Mouse (Mus musculus) hindbrain, postnatal 0 days (tissue): ENCODE measurements around the gene Foxn2. TPM values are rescaled to one million over a fixed set of nuclear protein-coding genes. Genes with fewer than 3 reads are reported as not detected.

Source experiments
- ATAC-seq: fragments of 200-750 bp; cut with Nextera tagmentation; 2 replicates; pipeline ENCODE4 v1.8.0; 2017; ENCODE audit warnings: mild to moderate bottlenecking, moderate TSS enrichment, moderate library complexity
- DNase-seq: peaks from one replicate; pipeline ENCODE4 v3.0.0-alpha.2; 2015; ENCODE audit warnings: low spot score
- H3K27ac ChIP-seq: fragments of 300-500 bp; sonication (generic); 2 replicates; pipeline ENCODE4 v1.5.1; 2014; ENCODE audit warnings: mild to moderate bottlenecking
- H3K27me3 ChIP-seq: fragments of 300-500 bp; sonication (generic); 2 replicates; pipeline ENCODE4 v1.6.1; 2014; ENCODE audit warnings: low read length, mixed read lengths; ENCODE audit not compliant: insufficient read depth
- H3K36me3 ChIP-seq: fragments of 300-500 bp; sonication (generic); 2 replicates; pipeline ENCODE4 v1.6.1; 2014; ENCODE audit warnings: low read length, mixed read lengths; ENCODE audit not compliant: insufficient read depth
- H3K4me1 ChIP-seq: fragments of 300-500 bp; sonication (generic); 2 replicates; pipeline ENCODE4 v1.6.1; 2014; ENCODE audit warnings: antibody characterized with exemption, low read length, mixed read lengths; ENCODE audit not compliant: insufficient read depth
- H3K4me2 ChIP-seq: fragments of 300-500 bp; sonication (generic); 2 replicates; pipeline ENCODE4 v1.6.1; 2014; ENCODE audit warnings: low read depth, mild to moderate bottlenecking, low read length, moderate library complexity, mixed read lengths
- H3K4me3 ChIP-seq: fragments of 300-500 bp; sonication (generic); 2 replicates; pipeline ENCODE4 v1.5.1; 2014; ENCODE audit warnings: low read length
- H3K9ac ChIP-seq: fragments of 300-500 bp; sonication (generic); replicated peaks from 2 replicates; pipeline ENCODE4 v1.6.1; 2014; ENCODE audit warnings: mild to moderate bottlenecking, low read length, moderate library complexity, mixed read lengths
- H3K9me3 ChIP-seq: fragments of 300-500 bp; sonication (generic); 2 replicates; pipeline ENCODE4 v1.6.1; 2016; ENCODE audit warnings: low read length, mixed read lengths
- CTCF ChIP-seq: IDR thresholded peaks from 2 replicates; pipeline ENCODE4 v1.5.1; 2016; ENCODE audit warnings: antibody characterized with exemption, control low read depth, low read depth
- WGBS: fragments of 180-500 bp; shearing (Covaris S2); extraction: QIAGEN DNeasy Blood & Tissue Kit; methylation state at CpG from one replicate; pipeline ENCODE4 v1.1.7; 2014; 5-methylcytosine and 5-hydroxymethylcytosine counted together
- polyA plus RNA-seq: library from polyadenylated mRNA; unstranded; fragments of >200 nt; fragmentation: Nextera tagmentation; extraction: Ambion mirVana; gene quantifications from 2 replicates; pipeline ENCODE4 v1.2.1, GENCODE M21; 2015
- total RNA-seq: library from RNA; depleted of rRNA; stranded (reverse); fragments of >200 nt; gene quantifications from 2 replicates; pipeline ENCODE4 v1.2.3, GENCODE M21; 2014; rRNA removed

Gene Foxn2
- total RNA-seq = 12.5 and 17.1 TPM in 2 replicates
- 8.0 and 9.1 TPM in 2 replicates for polyA plus RNA-seq

- no peak for TF ChIP-seq CTCF
- peak within 1 kb of the TSS; percentile 96 for H3K4me3 ChIP-seq
- H3K27ac ChIP-seq = peak within 1 kb of the TSS; percentile 94
- H3K4me2 ChIP-seq = peak within 1 kb of the TSS; percentile 83
- no peaks in the 10 kb centered on the region for H3K4me1 ChIP-seq
- H3K9ac ChIP-seq = peak within 1 kb of the TSS; percentile 92
- no peaks in the 10 kb centered on the region for H3K36me3 ChIP-seq
- no peaks in the 10 kb centered on the region for H3K27me3 ChIP-seq
- peak; percentile 95 for DNase-seq
- ATAC-seq = peak; percentile 93
- H3K9me3 ChIP-seq = no peaks in the 10 kb centered on the region
- WGBS = 2% methylated on average over 56 of the region's 93 CpGs
These were observed at the start of gene Foxn2 for GRCm38 (mm10) chr17:88440285-88441000. Gene Foxn2, plus strand, starts transcription at chr17:88440711.

GRCm38 (mm10) chr17:88397501-88397900 is 43.0 kb upstream of the Foxn2 start:
- Histone ChIP-seq H3K4me1 (0 out of 2 replicates have a peak, but pooled peaks cover 4% of the 10 kb centered on the region), H3K27ac (no peak overlapping the region), H3K36me3 (no peaks in the 10 kb centered on the region), H3K9me3 (no peaks in the 10 kb centered on the region), H3K9ac (no peak overlapping the region), H3K4me3 (no peak overlapping the region), H3K27me3 (no peaks in the 10 kb centered on the region), H3K4me2 (no peak overlapping the region)
- WGBS = 94% methylated on average over 6 of the region's 6 CpGs
- no peak for DNase-seq
- no peak for ATAC-seq
- TF ChIP-seq CTCF = no peak

GRCm38 (mm10) chr17:88398090-88398489 is 42.4 kb upstream of the Foxn2 start:
- ATAC-seq = no peak
- DNase-seq = no peak
- 90% methylated on average over 6 of the region's 6 CpGs for WGBS

GRCm38 (mm10) chr17:88398854-88399253 is 41.7 kb upstream of the Foxn2 start:
- 81% methylated on average over 4 of the region's 4 CpGs for WGBS
- H3K4me3 ChIP-seq = no peak overlapping the region
- ATAC-seq = no peak

More at GRCm38 (mm10) chr17:88398090-88398489, 42.4 kb upstream of the Foxn2 start:
- Histone ChIP-seq H3K9ac (no peak overlapping the region), H3K27me3 (no peaks in the 10 kb centered on the region), H3K27ac (no peak overlapping the region), H3K36me3 (no peaks in the 10 kb centered on the region), H3K9me3 (no peaks in the 10 kb centered on the region), H3K4me3 (no peak overlapping the region), H3K4me1 (0 out of 2 replicates have a peak, but pooled peaks cover 4% of the 10 kb centered on the region), H3K4me2 (no peak overlapping the region)
- TF ChIP-seq CTCF = no peak

GRCm38 (mm10) chr17:88400122-88400521 is 40.4 kb upstream of the Foxn2 start:
- peak; percentile 66 for DNase-seq

More at GRCm38 (mm10) chr17:88398854-88399253, 41.7 kb upstream of the Foxn2 start:
- no peak overlapping the region for H3K9ac ChIP-seq
- H3K4me2 ChIP-seq = no peak overlapping the region
- H3K27me3 ChIP-seq = no peaks in the 10 kb centered on the region
- peak overlapping the region; percentile 37; the same call in 1 of the 2 replicates for H3K27ac ChIP-seq
- no peak for DNase-seq
- H3K4me1 ChIP-seq = 0 out of 2 replicates have a peak, but pooled peaks cover 4% of the 10 kb centered on the region
- no peak for TF ChIP-seq CTCF
- H3K36me3 ChIP-seq = no peaks in the 10 kb centered on the region
- no peaks in the 10 kb centered on the region for H3K9me3 ChIP-seq

GRCm38 (mm10) chr17:88400702-88401475 is 39.6 kb upstream of the Foxn2 start:
- Histone ChIP-seq H3K9me3 (no peaks in the 10 kb centered on the region), H3K9ac (no peak overlapping the region), H3K36me3 (no peaks in the 10 kb centered on the region), H3K4me3 (no peak overlapping the region), H3K27ac (peak overlapping the region; percentile 62), H3K27me3 (no peaks in the 10 kb centered on the region), H3K4me1 (peaks cover 4% of the 10 kb centered on the region; the same call in 1 of the 2 replicates), H3K4me2 (no peak overlapping the region)
- 48% methylated on average over 15 of the region's 15 CpGs for WGBS
- ATAC-seq (peak; percentile 81), DNase-seq (peak; percentile 58)
- TF ChIP-seq CTCF = peak; percentile 32

More at GRCm38 (mm10) chr17:88400122-88400521, 40.4 kb upstream of the Foxn2 start:
- TF ChIP-seq CTCF = no peak
- Histone ChIP-seq H3K27me3 (no peaks in the 10 kb centered on the region), H3K4me3 (no peak overlapping the region), H3K36me3 (no peaks in the 10 kb centered on the region), H3K9ac (no peak overlapping the region), H3K27ac (peak overlapping the region; percentile 62), H3K4me1 (peaks cover 4% of the 10 kb centered on the region; the same call in 1 of the 2 replicates), H3K4me2 (no peak overlapping the region), H3K9me3 (no peaks in the 10 kb centered on the region)
- ATAC-seq = no peak
- WGBS = 34% methylated on average over 6 of the region's 6 CpGs
